In genomic region chr9:49922162-49922561, GRCm38 (mm10) we compare ENCODE assay signal across 13 mouse cellular contexts.
A peak's percentile ranks its signal among the peaks of the same experiment; 100 is the strongest.
DNase-seq lines count a peak whose midpoint lies in the region; ATAC-seq and TF ChIP-seq lines count a peak whose summit lies in the region.
"Had no signal": no experiment of that assay in that cellular context is flagged by ENCODE, and none has a peak within 500 bp of the region (broad histone marks: within the 10 kb centered on the region; RNA-seq: fewer than 3 reads in every experiment).

No protein-coding gene starts in this region.

- H3K4me3 ChIP-seq in kidney, embryonic 14.5 days (ENCODE audit: low read length): no peak overlapping the region
- H3K4me3 ChIP-seq in kidney, postnatal 0 days (replicated peaks; ENCODE audit: low read depth, low read length): no peak overlapping the region
- no peak overlapping the region for H3K4me3 ChIP-seq in neural tube, embryonic 14.5 days (ENCODE audit: low read depth, low read length)

- H3K36me3 ChIP-seq in kidney, embryonic 14.5 days (ENCODE audit: control insufficient read depth, insufficient read depth, low read length): no peaks in the 10 kb centered on the region
- H3K36me3 ChIP-seq in kidney, postnatal 0 days (ENCODE audit: insufficient read depth, low read length): no peaks in the 10 kb centered on the region
- H3K36me3 ChIP-seq in neural tube, embryonic 14.5 days (ENCODE audit: control insufficient read depth, insufficient read depth, low read length): no peaks in the 10 kb centered on the region

- H3K4me1 ChIP-seq in kidney, embryonic 14.5 days (ENCODE audit: control insufficient read depth, insufficient read depth, low read length): peaks cover 51% of the 10 kb centered on the region
- peaks cover 25% of the 10 kb centered on the region for H3K4me1 ChIP-seq in kidney, postnatal 0 days (replicated peaks; ENCODE audit: insufficient read depth, low read length)
- H3K4me1 ChIP-seq in neural tube, embryonic 14.5 days (ENCODE audit: control insufficient read depth, insufficient read depth, low read length): peaks cover 13% of the 10 kb centered on the region; the same call in 1 of the 2 replicates

- H3K27ac ChIP-seq in kidney, embryonic 14.5 days (ENCODE audit: low read depth, low read length): peak overlapping the region; percentile 96
- H3K27ac ChIP-seq in kidney, postnatal 0 days: peak overlapping the region; percentile 65
- no peak overlapping the region for H3K27ac ChIP-seq in neural tube, embryonic 14.5 days (ENCODE audit: low read depth, low read length)
- H3K27ac ChIP-seq: macrophage; stomach, postnatal 0 days had no signal

- H3K27me3 ChIP-seq in kidney, embryonic 14.5 days (ENCODE audit: control insufficient read depth, insufficient read depth, low read length): no peaks in the 10 kb centered on the region
- no peaks in the 10 kb centered on the region for H3K27me3 ChIP-seq in kidney, postnatal 0 days (ENCODE audit: insufficient read depth, low read length)
- H3K27me3 ChIP-seq in neural tube, embryonic 14.5 days (ENCODE audit: control insufficient read depth, insufficient read depth, low read length): no peaks in the 10 kb centered on the region
- H3K27me3 ChIP-seq: CH12.LX had no signal

- no peak overlapping the region; the same call in 1 of the 2 replicates for H3K4me2 ChIP-seq in kidney, embryonic 14.5 days (replicated peaks; ENCODE audit: low read depth, low read length)
- H3K4me2 ChIP-seq in kidney, postnatal 0 days (ENCODE audit: low read length): no peak overlapping the region
- no peak overlapping the region for H3K4me2 ChIP-seq in neural tube, embryonic 14.5 days (ENCODE audit: low read depth, low read length)

- no peaks in the 10 kb centered on the region for H3K9me3 ChIP-seq in kidney, embryonic 14.5 days (ENCODE audit: control insufficient read depth, low read length)
- no peaks in the 10 kb centered on the region for H3K9me3 ChIP-seq in kidney, postnatal 0 days (replicated peaks; ENCODE audit: low read length)
- H3K9me3 ChIP-seq in neural tube, embryonic 14.5 days (ENCODE audit: control insufficient read depth, low read length): no peaks in the 10 kb centered on the region

- ATAC-seq in kidney, embryonic 14.5 days (ENCODE audit: low FRiP score, low TSS enrichment): peak; percentile 90
- ATAC-seq in kidney, postnatal 0 days (replicated peaks; ENCODE audit: low FRiP score, low read depth): peak; percentile 47; the same call in 1 of the 2 replicates
- ATAC-seq in neural tube, embryonic 14.5 days (ENCODE audit: low read depth): peak; percentile 28; the same call in 1 of the 2 replicates
- ATAC-seq: intestine, embryonic 16.5 days had no signal

- no peak for TF ChIP-seq CTCF in kidney, postnatal 0 days (IDR thresholded peaks at IDR 0.05; ENCODE audit: low read depth)

- WGBS in kidney, embryonic 14.5 days: 3% methylated on average over 2 of the region's 2 CpGs
- 2% methylated on average over 2 of the region's 2 CpGs for WGBS in kidney, postnatal 0 days
- WGBS in neural tube, embryonic 14.5 days: 3% methylated on average over 2 of the region's 2 CpGs

- 0 out of 2 replicates have a peak overlapping the region, but pooled peaks have one; percentile 1 for H3K9ac ChIP-seq in kidney, embryonic 14.5 days (ENCODE audit: low read depth, low read length)
- H3K9ac ChIP-seq in kidney, postnatal 0 days (ENCODE audit: low read depth, low read length): no peak overlapping the region
- H3K9ac ChIP-seq in neural tube, embryonic 14.5 days (replicated peaks; ENCODE audit: low read depth, low read length): no peak overlapping the region

- no peak for DNase-seq in kidney, adult 9 months
- peak; percentile 60 for DNase-seq in embryo, embryonic 10 days (ENCODE audit: low spot score)
- DNase-seq in kidney, postnatal 0 days (ENCODE audit: low spot score): peak; percentile 95
- no peak for DNase-seq in layer of hippocampus, adult 9-11 months
- DNase-seq in cerebellum, postnatal 14 days: no peak
- DNase-seq: adrenal gland, postnatal 10 days; cerebellum, postnatal 36 days had no signal

Comparison
In these comparisons a context has a peak if more than half of its experiments do, and no peak if none do; other contexts are left out.
1. DNase-seq: peak in embryo, embryonic 10 days (single experiment) and kidney, postnatal 0 days (single experiment); none in kidney, adult 9 months (single experiment), layer of hippocampus, adult 9-11 months (single experiment) and cerebellum, postnatal 14 days (0 of 2).
2. ATAC-seq: peak in every context shown above with its lines; median percentile 90 in kidney, embryonic 14.5 days; 47 in kidney, postnatal 0 days; 28 in neural tube, embryonic 14.5 days.